Mouse (Mus musculus): ENCODE data around the gene Robo1. TPM values are rescaled to one million over a fixed set of nuclear protein-coding genes. Genes with fewer than 3 reads are reported as not detected.

Gene Robo1
- polyA plus RNA-seq, 1 experiment: 11.6 TPM

DNA sequence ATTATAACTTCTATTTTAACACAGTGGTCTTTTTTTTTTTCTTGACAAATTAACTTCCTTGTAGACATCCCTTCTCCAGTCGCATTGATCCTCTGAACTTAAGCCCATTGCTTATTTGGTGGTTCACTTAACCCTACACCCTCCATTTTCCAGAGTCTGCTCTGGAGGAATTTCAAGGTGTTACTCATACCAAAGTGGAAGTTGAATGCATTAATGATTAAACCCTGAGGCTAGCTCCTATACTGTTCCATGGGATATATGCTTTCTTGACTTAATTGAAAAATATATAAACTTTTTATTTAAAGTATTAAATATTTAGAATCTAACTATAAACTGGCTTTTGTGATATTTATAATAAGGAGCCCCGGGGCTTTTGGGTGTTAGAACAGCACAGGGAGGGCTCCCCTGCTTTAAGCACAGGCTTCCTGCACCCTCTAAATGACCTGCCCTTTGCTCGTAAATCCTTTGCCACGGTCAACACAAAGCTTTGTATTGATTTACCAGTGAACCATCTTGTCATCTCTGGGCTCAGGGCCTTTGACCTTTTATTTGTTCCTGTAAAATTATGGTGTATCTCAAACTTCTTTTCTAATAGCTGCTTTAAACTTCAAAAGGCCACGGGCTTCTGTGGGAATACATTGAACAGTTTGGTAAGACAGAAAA, 522.4 kb downstream of the Robo1 start:
- no peak overlapping the region for H3K9ac ChIP-seq (ENCODE audit: low read depth, poor library complexity, severe bottlenecking)
- H3K4me1 ChIP-seq (ENCODE audit: control insufficient read depth, insufficient read depth, low read length): no peaks in the 10 kb centered on the region
- no peak overlapping the region for H3K4me3 ChIP-seq (ENCODE audit: low read depth, low read length)
- no peaks in the 10 kb centered on the region for H3K36me3 ChIP-seq (ENCODE audit: control insufficient read depth, insufficient read depth, low read length, poor library complexity, severe bottlenecking)
- TF ChIP-seq CTCF (IDR thresholded peaks at IDR 0.05; ENCODE audit: low read depth, low read length) (no peak), POLR2A (IDR thresholded peaks at IDR 0.05; ENCODE audit: insufficient read depth, low read length) (no peak), EP300 (IDR thresholded peaks at IDR 0.05; ENCODE audit: insufficient read depth, low read depth, low read length) (no peak)
- H3K27me3 ChIP-seq (ENCODE audit: control insufficient read depth, insufficient read depth, low read length, poor library complexity, severe bottlenecking): no peaks in the 10 kb centered on the region
- no peak overlapping the region for H3K27ac ChIP-seq (ENCODE audit: insufficient read depth, low read length)
- H3K9me3 ChIP-seq (replicated peaks; ENCODE audit: control insufficient read depth, insufficient read depth, low read length, poor library complexity, severe bottlenecking): no peaks in the 10 kb centered on the region

DNA sequence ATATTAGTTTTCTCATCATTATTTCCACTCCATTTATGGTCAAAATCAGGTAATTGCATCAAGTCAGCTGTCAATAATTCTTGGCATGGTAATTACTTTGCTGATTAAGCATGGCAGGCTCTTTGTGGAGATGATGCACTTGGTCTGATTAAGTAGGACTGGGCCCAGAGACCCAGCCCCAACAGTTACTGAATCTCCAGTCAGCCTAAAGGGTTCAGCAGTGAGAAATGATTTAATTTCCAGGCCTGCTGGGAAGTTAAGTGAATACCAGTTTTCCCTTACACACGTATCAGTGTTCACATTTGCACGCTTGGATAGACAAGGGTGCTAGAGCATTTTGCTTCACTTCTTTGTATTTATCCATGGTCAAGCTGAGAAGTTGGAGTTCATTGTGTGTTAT, 526.2 kb downstream of the Robo1 start:
- Histone ChIP-seq H3K9ac (ENCODE audit: low read depth, poor library complexity, severe bottlenecking) (no peak overlapping the region), H3K27ac (ENCODE audit: insufficient read depth, low read length) (no peak overlapping the region), H3K27me3 (ENCODE audit: control insufficient read depth, insufficient read depth, low read length, poor library complexity, severe bottlenecking) (no peaks in the 10 kb centered on the region), H3K4me1 (ENCODE audit: control insufficient read depth, insufficient read depth, low read length) (no peaks in the 10 kb centered on the region), H3K9me3 (replicated peaks; ENCODE audit: control insufficient read depth, insufficient read depth, low read length, poor library complexity, severe bottlenecking) (no peaks in the 10 kb centered on the region), H3K4me3 (ENCODE audit: low read depth, low read length) (no peak overlapping the region), H3K36me3 (ENCODE audit: control insufficient read depth, insufficient read depth, low read length, poor library complexity, severe bottlenecking) (no peaks in the 10 kb centered on the region)
- no peak for TF ChIP-seq CTCF (IDR thresholded peaks at IDR 0.05; ENCODE audit: low read depth, low read length)
- no peak for TF ChIP-seq EP300 (IDR thresholded peaks at IDR 0.05; ENCODE audit: insufficient read depth, low read depth, low read length)
- no peak for TF ChIP-seq POLR2A (IDR thresholded peaks at IDR 0.05; ENCODE audit: insufficient read depth, low read length)

DNA sequence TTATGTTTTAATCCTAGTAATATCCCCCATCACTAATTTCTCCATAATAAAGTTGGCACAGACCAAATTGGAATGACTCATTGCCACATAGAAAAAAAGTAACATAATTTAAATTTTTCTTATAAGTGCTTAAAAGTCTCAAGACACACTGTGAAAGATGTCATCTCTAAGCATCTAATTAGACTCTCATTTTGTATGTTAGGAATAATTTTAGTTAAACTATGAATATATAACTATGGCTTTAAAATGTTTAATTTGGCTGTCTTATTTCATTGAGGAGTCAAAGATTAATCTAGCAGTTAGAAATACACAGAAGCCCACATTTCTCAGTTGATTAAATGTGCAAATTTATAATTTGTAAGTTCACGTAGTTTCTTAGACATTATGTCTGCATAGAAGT, 530.9 kb downstream of the Robo1 start:
- Histone ChIP-seq H3K4me3 (ENCODE audit: low read depth, low read length) (no peak overlapping the region), H3K9ac (ENCODE audit: low read depth, poor library complexity, severe bottlenecking) (no peak overlapping the region), H3K36me3 (ENCODE audit: control insufficient read depth, insufficient read depth, low read length, poor library complexity, severe bottlenecking) (no peaks in the 10 kb centered on the region), H3K27me3 (ENCODE audit: control insufficient read depth, insufficient read depth, low read length, poor library complexity, severe bottlenecking) (no peaks in the 10 kb centered on the region), H3K4me1 (ENCODE audit: control insufficient read depth, insufficient read depth, low read length) (no peaks in the 10 kb centered on the region), H3K9me3 (replicated peaks; ENCODE audit: control insufficient read depth, insufficient read depth, low read length, poor library complexity, severe bottlenecking) (no peaks in the 10 kb centered on the region), H3K27ac (ENCODE audit: insufficient read depth, low read length) (no peak overlapping the region)
- TF ChIP-seq EP300 (IDR thresholded peaks at IDR 0.05; ENCODE audit: insufficient read depth, low read depth, low read length): no peak
- TF ChIP-seq CTCF (IDR thresholded peaks at IDR 0.05; ENCODE audit: low read depth, low read length): no peak
- no peak for TF ChIP-seq POLR2A (IDR thresholded peaks at IDR 0.05; ENCODE audit: insufficient read depth, low read length)

DNA sequence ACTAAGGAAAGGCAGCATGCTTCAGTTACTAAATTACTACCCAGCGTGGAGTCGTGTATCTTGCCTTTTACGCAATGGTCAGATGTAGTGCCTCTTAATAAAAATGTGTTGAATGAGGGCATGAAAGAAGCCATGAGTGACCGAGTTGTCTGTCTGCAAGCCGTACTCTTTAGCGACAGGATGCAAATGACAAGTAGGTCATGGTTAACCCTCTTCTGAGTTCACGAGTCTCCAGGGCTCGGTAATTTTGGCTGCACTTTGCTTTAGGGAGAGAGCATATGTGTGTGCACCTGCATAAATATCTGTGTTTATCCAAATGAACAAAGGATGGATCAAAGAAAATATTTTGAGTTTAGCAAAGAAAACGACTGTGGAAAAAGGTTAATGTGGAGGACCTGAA, 533.0 kb downstream of the Robo1 start:
- no peaks in the 10 kb centered on the region for H3K9me3 ChIP-seq (replicated peaks; ENCODE audit: control insufficient read depth, insufficient read depth, low read length, poor library complexity, severe bottlenecking)
- TF ChIP-seq EP300 (IDR thresholded peaks at IDR 0.05; ENCODE audit: insufficient read depth, low read depth, low read length) (no peak), CTCF (IDR thresholded peaks at IDR 0.05; ENCODE audit: low read depth, low read length) (no peak), POLR2A (IDR thresholded peaks at IDR 0.05; ENCODE audit: insufficient read depth, low read length) (no peak)
- no peak overlapping the region for H3K27ac ChIP-seq (ENCODE audit: insufficient read depth, low read length)
- H3K4me1 ChIP-seq (ENCODE audit: control insufficient read depth, insufficient read depth, low read length): no peaks in the 10 kb centered on the region
- H3K27me3 ChIP-seq (ENCODE audit: control insufficient read depth, insufficient read depth, low read length, poor library complexity, severe bottlenecking): no peaks in the 10 kb centered on the region
- H3K9ac ChIP-seq (ENCODE audit: low read depth, poor library complexity, severe bottlenecking): no peak overlapping the region
- no peaks in the 10 kb centered on the region for H3K36me3 ChIP-seq (ENCODE audit: control insufficient read depth, insufficient read depth, low read length, poor library complexity, severe bottlenecking)
- H3K4me3 ChIP-seq (ENCODE audit: low read depth, low read length): no peak overlapping the region

DNA sequence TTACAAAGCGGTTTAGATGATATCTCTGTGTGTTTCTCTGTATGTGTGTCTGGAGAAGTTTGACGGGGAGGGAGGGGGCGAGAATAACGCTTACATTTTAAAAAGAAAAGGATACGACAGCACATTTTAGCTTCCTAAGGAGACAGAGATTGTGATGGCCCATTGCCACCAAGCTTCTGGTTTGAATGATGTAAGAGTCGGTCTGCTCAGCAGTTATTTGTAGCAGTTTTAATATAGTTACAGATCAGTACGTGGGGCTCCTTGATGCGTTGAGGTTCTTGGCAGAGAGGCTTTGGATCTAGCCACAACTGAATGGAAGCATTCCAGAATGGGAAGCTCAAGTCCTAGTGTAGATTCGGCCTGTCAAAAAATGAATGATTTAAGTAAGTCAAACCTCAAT, 546.0 kb downstream of the Robo1 start:
- H3K9me3 ChIP-seq (replicated peaks; ENCODE audit: control insufficient read depth, insufficient read depth, low read length, poor library complexity, severe bottlenecking): no peaks in the 10 kb centered on the region
- H3K27me3 ChIP-seq (ENCODE audit: control insufficient read depth, insufficient read depth, low read length, poor library complexity, severe bottlenecking): no peaks in the 10 kb centered on the region
- no peaks in the 10 kb centered on the region for H3K4me1 ChIP-seq (ENCODE audit: control insufficient read depth, insufficient read depth, low read length)
- H3K27ac ChIP-seq (ENCODE audit: insufficient read depth, low read length): no peak overlapping the region
- no peak overlapping the region for H3K4me3 ChIP-seq (ENCODE audit: low read depth, low read length)
- H3K36me3 ChIP-seq (ENCODE audit: control insufficient read depth, insufficient read depth, low read length, poor library complexity, severe bottlenecking): no peaks in the 10 kb centered on the region
- no peak for TF ChIP-seq POLR2A (IDR thresholded peaks at IDR 0.05; ENCODE audit: insufficient read depth, low read length)
- no peak for TF ChIP-seq CTCF (IDR thresholded peaks at IDR 0.05; ENCODE audit: low read depth, low read length)
- no peak for TF ChIP-seq EP300 (IDR thresholded peaks at IDR 0.05; ENCODE audit: insufficient read depth, low read depth, low read length)
- no peak overlapping the region for H3K9ac ChIP-seq (ENCODE audit: low read depth, poor library complexity, severe bottlenecking)

DNA sequence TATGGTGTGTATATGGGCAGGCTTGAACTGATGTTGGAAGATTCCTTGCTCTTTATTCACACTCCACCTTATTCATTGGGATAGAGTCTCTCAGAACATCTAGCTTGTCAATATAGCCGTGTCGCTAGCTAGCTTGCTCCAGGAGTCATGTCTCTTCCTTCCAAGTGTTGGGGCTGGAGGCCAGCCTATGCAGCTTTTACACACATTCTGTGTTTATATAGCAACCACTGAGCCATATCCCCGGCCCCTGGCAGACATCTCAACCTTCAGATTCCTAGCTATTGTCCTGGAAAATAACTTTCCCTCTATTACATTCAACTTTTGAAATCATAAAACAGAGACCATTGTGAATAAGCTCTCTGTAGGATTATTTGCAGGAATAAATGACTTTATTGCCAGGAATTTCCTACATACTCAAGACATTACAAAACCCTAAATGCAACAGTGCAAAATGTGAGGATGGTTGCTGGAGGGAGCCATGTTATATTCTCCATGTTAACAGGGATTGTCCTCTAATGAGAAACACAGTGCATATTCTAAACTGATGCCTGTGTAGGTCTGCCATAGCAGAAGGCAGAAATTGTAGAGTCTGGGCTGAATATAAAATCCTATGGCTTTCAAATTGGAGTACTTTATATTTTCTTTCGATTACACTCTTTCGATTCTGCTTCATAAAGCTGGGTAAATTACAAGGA, 546.9 kb downstream of the Robo1 start:
- Histone ChIP-seq H3K27me3 (ENCODE audit: control insufficient read depth, insufficient read depth, low read length, poor library complexity, severe bottlenecking) (no peaks in the 10 kb centered on the region), H3K9ac (ENCODE audit: low read depth, poor library complexity, severe bottlenecking) (no peak overlapping the region), H3K27ac (ENCODE audit: insufficient read depth, low read length) (no peak overlapping the region), H3K4me1 (ENCODE audit: control insufficient read depth, insufficient read depth, low read length) (no peaks in the 10 kb centered on the region), H3K36me3 (ENCODE audit: control insufficient read depth, insufficient read depth, low read length, poor library complexity, severe bottlenecking) (no peaks in the 10 kb centered on the region), H3K9me3 (replicated peaks; ENCODE audit: control insufficient read depth, insufficient read depth, low read length, poor library complexity, severe bottlenecking) (no peaks in the 10 kb centered on the region), H3K4me3 (ENCODE audit: low read depth, low read length) (no peak overlapping the region)
- TF ChIP-seq EP300 (IDR thresholded peaks at IDR 0.05; ENCODE audit: insufficient read depth, low read depth, low read length): no peak
- no peak for TF ChIP-seq POLR2A (IDR thresholded peaks at IDR 0.05; ENCODE audit: insufficient read depth, low read length)
- no peak for TF ChIP-seq CTCF (IDR thresholded peaks at IDR 0.05; ENCODE audit: low read depth, low read length)
